Mouse (Mus musculus): Measurements from ENCODE around the gene Mep1a.

- TF ChIP-seq CTCF (IDR thresholded peaks at IDR 0.05; ENCODE audit: borderline replicate concordance, insufficient read depth, low read depth, low read length) (no peak), POLR2A (IDR thresholded peaks at IDR 0.05; ENCODE audit: borderline replicate concordance, insufficient read depth, low read length) (no peak)
Observed at GRCm38 (mm10) chr17:43504594-43504934, 2.0 kb upstream of the Mep1a start.

Data from cerebellum, adult 2 months (tissue).